Mouse (Mus musculus) fibroblast of lung, adult 2 months (primary cell): ENCODE data around the gene Phgdh.

Experiments
- DNase-seq: peaks from one replicate; pipeline ENCODE4 v3.0.0-alpha.2; 2011; ENCODE audit warnings: low read depth

The Phgdh gene

DNA sequence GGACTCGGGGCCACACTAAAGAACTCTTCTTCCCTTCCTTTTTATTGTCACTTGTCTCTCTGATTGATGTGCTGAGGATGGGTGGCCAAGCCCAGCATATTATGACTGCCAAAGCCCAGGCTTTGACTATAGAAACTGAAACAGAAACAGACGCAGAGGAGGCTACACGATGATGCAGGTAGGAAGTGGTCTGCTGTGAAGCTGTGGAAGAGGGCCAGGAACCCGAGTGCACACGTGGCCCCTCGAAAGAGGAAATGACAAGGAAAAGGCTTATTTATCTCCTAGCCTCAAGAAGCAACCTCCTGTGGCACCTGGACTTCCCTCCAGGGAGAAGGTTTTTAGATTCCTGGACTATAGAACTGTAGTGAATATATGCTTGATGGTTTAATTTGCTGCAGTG is 8.3 kb upstream of the Phgdh start:
- no peak for DNase-seq

DNA sequence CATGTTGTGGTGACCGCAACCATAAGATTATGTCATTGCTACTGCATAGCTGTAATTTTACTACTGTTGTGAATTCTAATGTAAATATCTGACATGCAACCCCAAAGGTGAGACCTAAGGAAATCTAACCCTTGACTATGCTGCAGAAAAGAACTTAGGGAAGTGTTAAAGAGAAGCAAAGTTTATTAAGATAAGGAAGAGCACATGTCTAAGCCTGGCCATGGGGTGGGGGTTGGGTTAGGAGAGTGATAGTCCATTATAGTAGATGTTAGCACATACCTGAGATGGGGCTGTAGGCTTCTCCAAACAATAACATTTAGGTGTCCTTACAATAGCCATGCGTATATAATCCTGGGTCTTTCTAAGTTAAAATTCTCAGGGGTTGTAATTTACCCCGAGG is 3.4 kb upstream of the Phgdh start:
- DNase-seq = no peak

DNA sequence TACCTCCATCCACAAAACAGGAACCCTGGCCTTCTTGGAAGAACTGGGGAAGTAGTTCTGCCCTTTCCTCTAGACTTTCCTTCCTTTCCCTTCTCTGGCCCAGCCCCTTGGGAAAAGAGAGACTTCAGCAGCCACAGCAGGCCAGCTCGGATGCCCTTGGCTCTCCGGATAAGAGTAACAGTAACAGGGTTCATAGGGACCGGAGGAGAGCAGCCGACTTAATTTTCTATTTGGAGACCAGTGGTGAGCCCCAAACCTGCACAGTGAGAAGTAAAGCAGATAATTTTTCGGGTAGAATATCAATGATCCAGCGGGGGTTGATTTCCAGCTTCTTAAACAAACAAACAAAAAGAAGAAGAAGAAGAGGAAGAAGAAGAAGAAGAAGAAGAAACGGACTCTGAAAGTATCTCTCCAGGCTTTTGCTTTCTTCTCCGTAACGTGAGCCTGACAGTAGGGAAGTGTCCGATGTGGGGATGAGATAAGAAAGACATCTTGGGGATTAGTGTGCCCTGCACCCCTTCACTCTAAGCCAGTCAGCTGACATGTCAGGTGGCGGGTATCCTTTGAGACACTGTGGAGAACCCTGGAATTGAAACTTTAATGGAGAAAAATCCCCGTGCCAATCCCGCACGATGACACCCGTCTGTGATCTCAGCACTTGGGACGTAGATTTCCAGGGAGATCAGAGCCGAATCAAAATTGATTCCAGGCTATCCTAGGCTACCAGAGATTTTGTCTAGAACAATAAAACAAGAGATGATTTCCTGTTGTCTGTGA is 1.2 kb upstream of the Phgdh start:
- DNase-seq = no peak

DNA sequence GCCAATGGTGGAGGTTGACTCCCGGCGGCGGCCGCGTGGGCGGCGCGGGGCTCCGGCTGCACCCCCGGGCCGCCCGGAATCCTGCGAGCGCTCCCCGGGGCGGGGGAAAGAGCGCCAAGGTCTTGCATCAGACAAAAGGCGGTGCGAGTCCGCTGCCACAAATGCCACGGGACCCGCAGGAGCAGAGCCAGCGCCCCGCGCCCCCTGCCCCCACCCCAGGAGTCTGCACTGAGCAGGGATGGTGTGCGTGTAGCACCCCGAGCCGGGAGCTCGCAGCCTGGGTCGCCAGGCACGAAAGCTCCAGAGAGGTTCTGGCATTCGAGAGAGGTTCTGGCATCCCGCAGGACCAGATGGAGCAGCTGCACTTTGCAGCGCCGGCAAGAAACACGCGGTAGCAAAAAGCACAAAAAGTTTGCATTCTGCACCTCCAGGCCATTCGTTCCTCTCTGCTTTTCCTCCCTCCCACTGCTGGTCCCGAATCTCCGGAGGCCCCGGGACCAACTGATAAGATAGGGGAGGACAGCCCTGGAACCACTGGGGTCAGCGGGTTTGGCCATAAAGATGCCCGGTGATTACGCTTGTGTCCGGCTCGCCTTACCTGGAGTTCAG is 589 bp downstream of the Phgdh start:
- DNase-seq = peak; percentile 18

DNA sequence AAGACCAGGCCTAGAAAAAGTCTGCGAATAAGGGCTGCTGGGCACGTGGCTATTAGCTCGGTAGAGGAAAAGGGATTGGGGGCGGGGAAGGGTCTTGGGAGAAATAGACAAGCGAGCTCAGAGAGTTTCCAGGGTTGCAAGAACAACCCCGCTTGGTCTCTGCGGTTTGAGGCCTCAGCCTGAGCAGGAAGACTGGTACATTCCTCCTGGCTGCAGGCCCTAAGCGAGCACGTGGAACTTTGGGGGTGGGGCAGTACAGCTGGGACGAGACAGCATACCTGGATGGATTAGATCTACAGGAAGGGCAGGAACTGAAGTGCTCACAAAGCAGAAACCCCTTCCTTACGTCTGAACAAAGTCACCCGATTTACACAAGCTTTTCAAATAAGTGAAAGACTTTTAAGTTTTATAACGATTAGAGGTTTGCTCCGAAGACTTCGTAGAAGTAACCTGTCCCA is 1.2 kb downstream of the Phgdh start:
- DNase-seq = peak; percentile 45

DNA sequence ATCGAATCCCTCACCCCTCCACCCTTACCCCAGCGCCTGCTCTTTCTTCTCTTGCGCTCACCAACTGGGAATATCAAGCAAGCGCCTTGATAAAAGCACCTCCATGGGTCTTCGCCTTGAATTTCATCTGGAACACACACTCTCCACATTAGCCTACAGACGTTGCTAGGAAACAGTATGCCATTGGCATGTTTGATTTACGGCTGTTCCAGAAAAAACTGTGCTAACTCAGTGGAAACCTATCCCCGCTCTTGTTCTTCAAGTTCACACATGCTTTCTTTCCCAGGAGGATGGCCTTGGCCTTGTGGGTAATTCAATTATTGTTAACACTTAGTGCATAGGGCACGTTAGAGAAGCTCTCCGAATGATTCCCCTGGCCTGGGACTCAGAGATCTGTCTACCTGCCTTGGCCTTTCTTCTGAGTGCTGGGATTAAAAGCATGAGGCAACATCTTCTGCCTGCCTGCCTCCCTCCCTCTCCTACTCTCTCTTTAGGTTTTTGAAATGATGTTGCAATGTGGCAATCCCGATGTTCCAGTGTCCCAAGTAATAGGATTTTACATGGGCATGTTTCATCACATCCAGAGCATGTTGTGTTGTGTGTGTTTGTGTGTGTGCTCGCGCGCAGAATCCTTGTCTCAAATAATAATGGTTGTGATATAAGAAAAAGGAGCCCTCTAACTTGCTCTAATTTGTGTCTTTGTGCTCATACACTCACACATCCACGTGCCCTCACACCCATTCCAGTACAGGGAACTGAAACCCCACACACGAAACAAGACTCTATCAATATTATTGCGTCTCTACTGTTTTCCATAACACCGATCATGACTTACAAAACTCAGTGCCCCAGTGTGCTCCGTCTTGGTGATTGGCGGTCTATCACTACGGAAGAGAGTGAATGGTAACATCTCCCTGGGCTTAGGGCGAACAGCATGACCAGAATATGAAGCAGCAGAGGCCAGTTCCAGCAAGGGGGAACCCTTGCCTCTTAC is 2.8 kb downstream of the Phgdh start:
- DNase-seq = no peak

DNA sequence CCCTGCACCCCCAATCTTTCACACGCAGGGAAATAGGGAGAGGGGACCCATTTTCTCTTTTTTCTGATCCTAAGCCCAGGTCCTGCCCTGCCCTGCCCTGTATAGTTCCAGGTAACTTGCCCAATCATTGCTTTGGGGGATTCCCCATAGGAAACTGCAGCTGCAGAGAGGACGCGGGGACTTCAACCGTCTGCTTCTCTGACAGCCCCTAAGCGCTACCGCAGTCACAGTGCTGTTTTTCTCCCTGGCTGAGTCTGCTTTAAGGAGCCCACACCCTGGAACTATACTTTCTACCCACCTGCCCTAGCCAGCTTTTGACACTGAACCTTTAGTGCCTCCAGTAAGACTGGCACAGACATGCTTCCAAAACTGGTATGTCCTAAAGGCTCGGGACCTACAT is 3.9 kb downstream of the Phgdh start:
- no peak for DNase-seq

DNA sequence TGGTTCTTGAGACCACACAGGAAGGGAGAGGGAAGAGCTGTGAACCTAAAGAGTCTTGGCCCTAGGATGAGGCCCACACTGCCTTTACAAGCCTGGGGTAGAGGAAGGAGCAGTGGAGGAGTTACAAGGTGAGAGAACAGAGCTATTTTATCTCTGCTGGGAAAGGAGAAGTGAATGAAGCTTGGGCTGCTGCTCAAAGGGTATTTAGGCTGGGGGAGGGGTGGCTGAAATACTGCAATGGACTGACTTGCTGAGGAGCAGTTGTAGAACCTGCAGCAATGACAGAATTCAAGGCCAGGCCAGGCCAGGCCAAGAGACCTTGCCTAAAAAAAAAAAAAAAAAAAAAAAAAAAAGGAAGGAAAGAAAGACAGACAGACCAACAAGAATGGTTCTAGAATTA is 4.5 kb downstream of the Phgdh start:
- DNase-seq = no peak

DNA sequence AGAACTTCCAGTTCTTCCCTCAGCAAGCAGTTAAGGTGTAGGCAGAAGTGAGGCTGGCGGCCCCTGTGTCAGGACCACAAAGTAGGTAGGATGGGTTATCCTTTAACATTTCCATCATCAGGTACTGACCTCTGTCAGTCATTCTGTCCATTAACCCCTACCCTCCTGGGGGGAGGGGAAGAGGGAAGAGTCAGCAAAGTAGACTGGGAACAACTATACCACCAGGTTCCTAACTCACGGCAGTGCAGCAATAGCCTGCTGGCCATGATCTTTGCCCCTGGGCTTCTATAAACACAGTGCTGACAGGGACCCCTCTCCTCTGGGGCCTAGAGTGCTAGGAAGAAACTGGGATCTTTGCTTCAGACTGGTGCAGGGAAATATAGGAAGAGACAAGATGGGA is 5.8 kb downstream of the Phgdh start:
- no peak for DNase-seq

DNA sequence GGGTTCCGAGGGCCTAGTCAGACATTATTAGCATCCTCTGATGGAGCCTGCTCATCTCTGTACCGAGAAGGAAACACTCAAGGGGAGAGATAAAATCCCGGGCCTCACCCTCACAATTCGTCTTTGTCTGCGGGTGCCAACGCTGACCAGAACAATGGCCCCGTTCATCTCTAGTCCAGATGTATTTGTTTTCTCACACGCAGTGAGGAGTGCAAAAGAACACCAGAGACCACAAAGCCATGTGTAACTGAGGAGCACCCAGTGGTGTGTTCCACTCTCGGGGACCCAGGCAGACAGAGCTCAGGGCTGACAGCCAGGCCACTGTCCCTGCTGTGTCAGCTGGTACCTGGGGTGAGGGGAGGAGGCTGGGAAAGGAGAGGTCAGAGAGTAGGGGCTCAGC is 15.6 kb downstream of the Phgdh start:
- DNase-seq = no peak

DNA sequence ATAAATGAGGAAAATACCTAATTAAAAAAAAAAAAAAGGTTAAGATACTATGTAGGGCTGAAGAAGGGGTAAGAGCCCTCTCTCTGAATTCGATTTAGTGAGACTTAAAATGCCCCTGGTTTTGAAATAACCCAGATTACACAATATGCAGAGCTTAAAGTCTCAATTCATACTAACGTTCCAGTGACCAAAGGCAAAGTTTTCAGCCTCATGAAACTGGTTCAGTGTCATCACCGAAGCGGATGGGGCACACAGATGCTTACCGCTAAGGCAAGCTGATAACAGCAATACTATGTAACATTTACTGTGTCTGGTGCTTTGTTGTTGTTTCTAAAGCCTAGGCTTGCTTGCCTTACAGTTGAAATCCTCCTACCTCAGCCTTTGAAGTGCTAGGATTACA is 17.6 kb downstream of the Phgdh start:
- DNase-seq = no peak

DNA sequence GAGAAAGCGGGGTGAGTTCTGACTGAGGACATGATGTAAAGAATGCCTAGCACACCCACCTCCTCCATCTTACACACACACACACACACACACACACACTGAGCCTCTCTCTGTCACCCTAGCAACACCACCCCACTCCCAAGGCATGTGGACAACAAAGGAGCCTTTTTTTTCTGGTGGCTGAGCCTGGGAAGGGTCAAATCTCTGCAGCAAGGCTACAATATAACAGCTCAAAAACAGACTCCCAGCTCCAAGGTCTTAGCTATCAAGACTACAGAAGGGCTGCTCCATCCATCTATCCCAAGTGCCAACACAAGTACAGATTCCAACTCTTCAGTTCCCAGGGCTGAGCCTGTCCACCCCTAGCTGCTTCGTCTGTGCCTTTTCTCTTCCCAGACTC is 20.6 kb downstream of the Phgdh start:
- peak; percentile 45 for DNase-seq

DNA sequence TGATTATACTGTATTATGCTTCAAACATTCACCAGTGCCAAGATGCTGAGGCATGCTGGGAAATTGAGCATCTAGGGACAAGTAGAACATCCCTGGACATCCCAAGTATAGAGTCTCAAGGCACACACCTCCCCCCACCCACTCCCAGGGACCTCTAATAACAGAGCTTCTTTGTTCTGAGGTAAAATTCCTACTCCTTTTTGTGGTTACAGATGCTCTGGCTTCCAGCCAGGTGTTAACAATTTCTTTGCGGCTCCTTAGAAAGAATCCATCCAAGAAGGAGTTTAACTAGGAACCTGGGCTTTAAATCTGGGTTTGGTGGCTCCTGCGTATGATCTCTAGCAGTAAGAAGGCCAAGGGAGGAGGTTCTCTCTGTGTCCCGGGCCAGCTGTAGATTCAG is 22.6 kb downstream of the Phgdh start:
- peak; percentile 51 for DNase-seq

DNA sequence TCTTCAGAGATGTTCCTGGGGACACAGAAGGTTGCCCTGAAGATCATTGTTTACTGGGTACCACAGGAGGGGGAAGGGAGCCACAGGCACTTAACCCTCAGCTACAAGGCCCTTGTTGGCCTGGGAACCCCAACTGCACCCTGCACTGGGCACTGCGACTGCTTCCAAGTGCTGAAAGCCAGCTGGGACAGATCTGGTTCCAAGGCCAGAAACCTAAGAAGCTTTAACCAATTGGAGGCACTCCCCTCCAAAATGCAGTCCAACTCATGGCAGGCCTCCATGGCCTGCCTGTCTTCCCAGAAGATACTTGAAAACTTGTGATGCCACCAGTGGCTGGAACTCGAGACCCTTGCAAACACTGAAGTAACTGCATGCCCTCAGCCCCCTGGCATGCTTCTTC is 24.6 kb downstream of the Phgdh start:
- DNase-seq = no peak

DNA sequence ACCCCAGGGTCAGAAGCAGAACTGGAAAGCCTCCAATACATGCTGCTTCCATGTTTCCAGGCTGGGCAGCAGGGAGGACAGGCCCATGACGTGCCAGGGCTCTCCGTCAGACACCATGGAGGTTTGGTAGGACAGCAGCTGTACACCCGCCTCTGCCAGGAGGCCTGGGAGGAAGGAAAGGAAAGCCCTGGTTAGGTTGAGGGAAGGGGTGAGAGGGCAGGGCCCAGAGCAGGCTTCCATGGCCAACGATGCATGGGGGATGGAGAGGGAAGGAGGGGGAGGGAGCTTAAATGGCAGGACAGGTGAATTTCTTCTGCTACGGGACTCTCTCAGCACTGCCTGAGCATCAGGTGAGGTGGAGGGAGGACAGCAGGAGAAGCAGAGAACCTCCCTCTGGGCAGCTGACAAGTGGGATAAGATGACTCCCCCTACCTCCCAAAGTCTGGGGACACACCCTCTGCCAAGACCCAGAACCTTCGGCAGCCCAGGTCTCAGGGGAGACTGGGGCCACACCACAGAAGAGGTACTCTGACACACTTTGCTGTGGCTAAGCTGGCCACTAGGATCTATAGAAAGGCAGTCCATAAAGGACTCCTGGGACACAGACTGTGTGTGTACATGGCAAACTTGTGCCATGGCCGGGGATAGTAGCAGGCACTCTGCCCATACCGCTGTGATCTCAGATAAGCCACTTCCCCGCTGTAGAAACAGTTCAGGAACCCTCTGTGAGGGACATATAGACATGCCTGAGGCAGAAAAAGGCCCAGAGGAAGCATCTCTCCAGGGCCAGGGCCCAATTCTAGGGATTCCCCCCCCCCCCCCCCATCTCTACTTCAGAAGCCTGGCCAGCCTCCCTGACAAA is 26.3 kb downstream of the Phgdh start:
- no peak for DNase-seq

DNA sequence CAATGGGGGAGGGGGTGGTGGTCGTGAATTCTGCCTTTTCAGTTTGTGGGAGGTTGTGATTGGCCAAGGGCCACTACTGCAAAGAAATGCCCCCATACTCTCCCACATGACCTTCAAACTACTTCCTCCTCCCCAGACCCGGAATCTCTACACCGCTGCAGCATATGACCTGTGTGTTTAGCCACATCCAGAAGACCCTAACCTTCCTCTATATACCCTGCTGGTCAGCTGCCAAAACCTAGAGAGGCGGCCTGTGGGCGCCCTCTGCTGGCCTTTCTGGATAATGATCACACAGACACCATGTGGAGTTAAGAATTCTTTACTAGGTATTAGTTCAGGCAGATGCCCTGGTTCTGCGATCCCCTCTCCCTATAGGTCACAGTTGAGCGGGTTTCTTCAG is 26.9 kb downstream of the Phgdh start:
- no peak for DNase-seq

DNA sequence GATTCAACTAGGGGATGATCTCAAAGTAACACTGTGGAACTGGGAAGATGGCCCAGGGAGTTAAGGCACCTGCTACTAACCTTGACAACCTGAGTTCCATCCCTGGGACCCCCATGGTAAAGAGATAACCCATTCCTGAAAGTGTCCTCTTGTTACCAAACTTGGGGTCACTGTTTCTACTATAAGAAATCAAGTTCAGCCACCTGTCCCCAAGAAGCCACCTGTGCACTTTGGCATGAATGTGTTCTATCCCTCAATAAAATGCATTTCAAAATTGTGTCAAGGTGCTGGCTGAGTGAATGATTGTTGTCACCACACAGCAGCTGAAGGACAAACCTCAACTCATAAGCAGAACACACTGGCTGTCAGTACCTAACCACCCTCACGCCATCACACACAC is 29.3 kb downstream of the Phgdh start:
- no peak for DNase-seq

DNA sequence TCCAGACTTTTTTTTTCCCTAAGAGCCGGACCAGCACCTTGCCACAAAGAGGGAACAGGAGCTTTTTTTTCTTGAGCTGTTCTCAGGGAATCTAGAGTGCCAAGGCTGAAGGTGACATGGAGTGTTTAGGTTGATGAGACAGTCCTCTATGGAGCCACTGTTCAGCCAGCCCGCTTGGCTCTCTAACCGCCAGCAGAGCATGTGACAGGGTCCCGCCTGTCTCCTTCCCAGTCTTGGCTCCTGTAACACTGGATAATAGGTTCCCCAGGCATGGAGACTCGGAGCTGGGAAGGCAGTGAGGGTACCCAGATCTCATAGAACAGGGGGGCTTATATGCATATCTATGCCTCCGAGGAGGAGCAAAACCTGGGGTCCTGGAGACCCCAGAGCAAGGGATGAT is 31.2 kb downstream of the Phgdh start:
- no peak for DNase-seq

DNA sequence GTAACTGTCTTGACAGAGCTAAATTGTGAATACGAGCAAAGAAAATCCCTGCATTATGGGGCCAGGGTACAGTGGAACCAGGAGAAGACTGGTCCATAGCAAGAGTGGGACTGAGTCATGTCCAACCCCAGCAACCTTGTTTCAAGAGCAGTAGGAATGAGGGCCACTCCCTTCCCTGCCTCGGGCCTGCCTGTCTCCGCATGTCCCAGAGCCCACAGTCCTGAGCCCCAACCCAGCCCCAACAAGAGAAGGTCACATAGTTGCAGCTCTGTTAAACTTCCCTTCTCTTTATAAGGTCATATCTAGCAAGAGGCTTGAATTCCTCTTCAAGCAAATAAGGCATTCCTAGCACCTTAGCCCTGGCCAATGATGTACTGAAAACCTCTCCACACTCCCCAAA is 38.0 kb downstream of the Phgdh start:
- DNase-seq = no peak

DNA sequence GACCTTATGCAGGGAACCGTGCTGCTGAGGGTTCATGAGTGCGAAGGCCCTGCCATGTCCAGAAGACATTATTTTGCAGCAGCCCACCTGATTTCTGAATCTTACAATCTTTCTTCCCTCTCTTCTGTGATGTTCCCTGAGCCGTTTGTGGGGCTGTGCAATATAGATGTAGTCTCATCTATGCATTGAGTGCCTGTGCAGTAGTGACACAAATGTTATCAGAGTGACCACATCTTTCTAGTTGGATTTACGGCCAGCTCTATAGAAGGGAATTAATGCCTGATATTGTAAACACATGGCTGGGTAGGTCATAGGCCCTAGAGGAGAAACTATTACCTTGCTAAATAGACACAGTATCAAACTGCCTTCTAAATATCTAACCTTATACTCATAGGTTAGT is 39.5 kb downstream of the Phgdh start:
- no peak for DNase-seq

DNA sequence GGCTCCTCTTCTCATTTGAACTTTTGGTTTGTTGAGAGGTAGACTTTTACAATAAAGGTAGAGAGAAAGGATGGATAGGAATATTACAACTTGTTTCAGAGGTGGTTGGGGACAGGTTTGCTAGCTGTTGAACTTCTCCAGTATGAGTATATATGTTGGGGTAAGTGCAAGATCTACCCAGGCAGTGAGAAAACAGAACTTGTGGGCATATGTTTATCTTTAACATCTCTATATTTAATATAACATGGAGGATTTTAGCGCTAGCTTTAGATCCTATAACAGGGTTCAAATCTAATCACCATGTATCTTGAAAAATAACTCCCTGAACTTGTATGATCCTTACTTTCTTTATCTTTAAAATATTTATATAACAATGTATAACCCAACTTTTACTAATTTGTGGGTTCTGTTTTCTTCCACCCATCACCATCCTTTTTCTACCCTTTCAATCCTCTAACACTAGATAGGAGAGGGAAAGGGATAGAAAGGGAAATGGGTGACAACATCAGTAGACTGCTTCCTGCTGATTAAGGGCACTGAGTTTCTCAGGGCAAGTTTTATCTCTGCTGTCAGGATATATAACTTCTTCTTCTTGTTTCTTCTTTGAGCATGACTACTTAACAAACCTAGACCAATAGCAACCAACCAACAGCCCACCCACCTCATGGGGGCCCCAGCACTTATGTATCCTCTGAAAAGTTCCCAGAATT is 40.2 kb downstream of the Phgdh start:
- no peak for DNase-seq
